Mouse (Mus musculus) bone marrow, adult 2 months (tissue): ENCODE data around the gene Rtn3. TPM values are rescaled to one million over a fixed set of nuclear protein-coding genes. Genes with fewer than 3 reads are reported as not detected.
"Not testable (repeated sequence)": the region's sequence is repeated elsewhere in the genome, so short reads cannot be mapped to it uniquely, and the experiment has no call there.

ENCODE experiments used
- H3K27ac ChIP-seq: fragments of 200-500 bp; 2 replicates; pipeline ENCODE4 v1.5.1; 2012; ENCODE audit warnings: low read depth, mild to moderate bottlenecking, control low read depth, inconsistent platforms, low read length; ENCODE audit not compliant: control insufficient read depth, poor library complexity, insufficient read depth
- H3K4me1 ChIP-seq: fragments of 200-500 bp; 2 replicates; pipeline ENCODE4 v1.6.1; 2011; ENCODE audit warnings: low read length; ENCODE audit not compliant: control insufficient read depth, insufficient read depth
- H3K4me3 ChIP-seq: fragments of 200-500 bp; replicated peaks from 2 replicates; pipeline ENCODE3; 2011; ENCODE audit warnings: mild to moderate bottlenecking, low read depth, low read length, control low read depth; ENCODE audit not compliant: control insufficient read depth
- CTCF ChIP-seq: fragments of 200-500 bp; IDR thresholded peaks from 2 replicates; pipeline ENCODE4 v1.5.1; 2011; ENCODE audit warnings: low read length, control low read depth; ENCODE audit not compliant: control insufficient read depth, insufficient read depth
- POLR2A ChIP-seq: fragments of 200-500 bp; IDR thresholded peaks from 2 replicates; pipeline ENCODE4 v1.6.1; 2011; ENCODE audit warnings: low read depth, mild to moderate bottlenecking, control low read depth, low read length, borderline replicate concordance; ENCODE audit not compliant: control insufficient read depth
- WGBS: fragments of 180-500 bp; shearing (Covaris S2); methylation state at CpG from one replicate; pipeline ENCODE4 v1.1.7; 2018; 5-methylcytosine and 5-hydroxymethylcytosine counted together
- polyA plus RNA-seq: library from polyadenylated mRNA; stranded (reverse); fragments of >200 nt; gene quantifications from 2 replicates; pipeline ENCODE4 v1.2.4, GENCODE M21; 2011; ENCODE audit warnings: low replicate concordance; ENCODE audit not compliant: missing spikeins, insufficient read depth, insufficient read length

The Rtn3 gene
- polyA plus RNA-seq, 1 experiment, result 78.4 TPM

DNA sequence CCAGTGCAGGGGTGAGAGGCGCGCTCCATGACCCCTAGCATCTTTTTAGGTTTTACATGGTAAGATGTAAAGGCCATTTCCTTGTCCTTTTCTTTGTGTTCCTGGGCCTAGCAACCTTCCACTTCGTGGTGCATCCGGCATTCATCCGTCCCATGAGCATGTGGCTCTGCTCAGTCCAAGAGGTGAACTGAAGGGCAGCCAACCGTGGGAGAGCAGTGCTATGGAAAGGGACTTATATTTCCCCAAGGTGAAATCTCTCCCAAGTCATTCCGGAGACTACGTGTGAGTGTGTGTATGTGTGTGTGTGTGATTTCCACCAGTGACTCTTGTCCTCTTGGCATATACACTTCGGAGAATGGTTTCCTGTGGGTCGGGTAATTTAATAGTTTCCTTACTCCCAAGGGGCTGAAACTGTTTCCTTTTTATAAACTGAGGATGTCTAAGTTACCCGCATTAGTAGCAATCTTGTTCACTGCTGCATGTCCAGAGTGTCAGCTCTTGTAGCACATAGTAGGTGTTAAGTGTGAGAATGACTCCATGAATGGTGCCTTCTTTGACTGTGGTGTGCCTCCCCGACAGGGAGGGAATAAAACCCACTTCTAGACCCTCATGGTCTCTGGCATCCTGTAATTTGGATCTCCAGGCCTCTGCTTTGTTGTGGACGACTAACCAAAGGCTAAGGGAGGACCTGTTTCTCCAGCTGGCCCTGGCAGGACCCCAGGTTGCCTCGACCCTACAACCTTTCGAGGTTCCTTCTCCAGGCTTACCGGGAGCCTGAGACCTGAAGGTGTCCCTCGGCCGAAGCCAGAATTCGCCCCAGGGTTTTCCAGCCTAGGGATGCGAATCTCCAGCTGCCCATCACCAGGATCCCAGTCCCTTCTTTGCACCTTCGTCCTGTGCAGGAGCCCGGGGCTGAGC lies 66.9 kb downstream of the Rtn3 start:
- H3K4me3 ChIP-seq, result no peak overlapping the region
- TF ChIP-seq CTCF (no peak), POLR2A (no peak)
- no peaks in the 10 kb centered on the region; the same call in 1 of the 2 replicates for H3K4me1 ChIP-seq
- no peak overlapping the region for H3K27ac ChIP-seq
- 51% methylated on average over 22 of the region's 22 CpGs for WGBS

DNA sequence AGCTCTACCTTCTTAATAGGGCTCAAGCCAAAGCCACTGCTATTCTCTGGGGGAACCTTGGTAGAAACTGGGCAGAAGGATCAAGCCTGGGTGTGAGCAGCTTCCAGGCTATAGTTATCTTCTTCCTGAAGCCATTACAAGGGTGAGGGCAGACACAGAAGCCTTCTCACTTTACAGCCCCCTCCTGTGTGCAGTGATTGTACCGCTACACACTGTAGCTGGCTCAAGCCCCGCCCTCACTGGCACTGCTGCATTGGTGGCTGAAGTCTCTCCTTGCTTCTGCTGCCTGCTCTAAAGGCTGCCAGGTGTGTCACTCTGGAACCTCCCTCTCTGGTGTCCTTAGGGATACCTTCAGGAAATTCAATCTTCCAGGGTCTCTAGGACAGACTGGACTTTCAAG lies 70.7 kb downstream of the Rtn3 start:
- 69% methylated on average over 2 of the region's 2 CpGs for WGBS
- TF ChIP-seq POLR2A, result no peak
- TF ChIP-seq CTCF, result no peak
- H3K4me1 ChIP-seq, result no peaks in the 10 kb centered on the region
- no peak overlapping the region for H3K4me3 ChIP-seq
- H3K27ac ChIP-seq, result no peak overlapping the region

DNA sequence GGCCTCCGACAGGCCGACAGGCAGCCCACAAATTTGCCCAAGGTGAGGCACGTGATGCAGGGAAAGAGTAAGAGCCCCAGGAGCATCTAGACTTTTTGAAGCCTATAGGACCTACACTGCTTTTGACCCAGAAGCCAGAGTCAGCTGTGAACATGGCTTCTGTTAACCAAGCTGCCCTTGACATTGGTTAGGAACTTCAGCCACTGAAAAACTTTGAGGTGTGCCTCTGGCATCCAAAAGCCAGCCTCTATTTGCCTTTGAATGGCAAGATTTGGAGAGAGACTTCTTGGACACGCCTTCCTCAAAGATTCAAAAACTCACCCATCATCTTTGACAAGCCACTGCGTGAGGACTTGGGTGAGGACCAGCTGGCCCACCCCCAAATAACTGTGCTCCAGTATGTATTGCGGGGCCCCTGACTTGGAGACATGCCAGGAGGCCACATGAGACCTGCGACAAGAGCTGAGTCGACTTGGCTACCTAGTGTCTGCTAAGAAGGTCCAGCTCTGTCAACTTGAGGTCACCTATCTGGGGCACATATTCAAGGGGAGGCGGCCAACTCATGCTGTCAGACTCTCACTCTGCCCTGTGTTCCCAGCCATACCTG lies 78.4 kb downstream of the Rtn3 start:
- 60% methylated on average over 9 of the region's 9 CpGs for WGBS
- no peak for TF ChIP-seq POLR2A
- no peak for TF ChIP-seq CTCF
- no peak overlapping the region for H3K4me3 ChIP-seq
- no peak overlapping the region for H3K27ac ChIP-seq
- H3K4me1 ChIP-seq, result no peaks in the 10 kb centered on the region

DNA sequence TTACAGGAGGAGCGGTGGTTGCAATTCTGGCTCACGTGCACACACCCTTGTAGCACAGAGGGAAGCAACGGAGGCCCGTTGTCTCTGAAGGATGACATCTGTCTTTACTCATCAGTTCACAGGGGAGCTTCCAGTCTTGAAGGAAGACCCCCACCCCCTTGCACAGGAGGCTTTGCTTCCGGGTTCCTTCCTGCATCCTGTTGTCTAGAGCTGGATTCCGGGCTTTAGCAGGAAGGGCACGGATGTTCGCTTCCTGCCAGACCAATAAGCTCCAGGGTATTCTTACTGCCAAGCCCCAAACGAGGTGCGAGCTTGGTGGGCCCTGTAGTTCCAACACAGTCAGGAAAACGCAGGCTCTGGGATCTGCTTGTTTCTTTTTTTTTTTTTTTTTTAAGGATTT lies 82.4 kb downstream of the Rtn3 start:
- no peak overlapping the region for H3K27ac ChIP-seq
- TF ChIP-seq CTCF (no peak), POLR2A (no peak)
- no peak overlapping the region for H3K4me3 ChIP-seq
- WGBS, result 60% methylated on average over 11 of the region's 11 CpGs
- no peaks in the 10 kb centered on the region for H3K4me1 ChIP-seq

GRCm38 (mm10) chr19:7398898-7399297 lies 84.2 kb downstream of the Rtn3 start:
- WGBS, result 53% methylated on average over 24 of the region's 24 CpGs
- not testable (repeated sequence) for H3K4me3 ChIP-seq

DNA sequence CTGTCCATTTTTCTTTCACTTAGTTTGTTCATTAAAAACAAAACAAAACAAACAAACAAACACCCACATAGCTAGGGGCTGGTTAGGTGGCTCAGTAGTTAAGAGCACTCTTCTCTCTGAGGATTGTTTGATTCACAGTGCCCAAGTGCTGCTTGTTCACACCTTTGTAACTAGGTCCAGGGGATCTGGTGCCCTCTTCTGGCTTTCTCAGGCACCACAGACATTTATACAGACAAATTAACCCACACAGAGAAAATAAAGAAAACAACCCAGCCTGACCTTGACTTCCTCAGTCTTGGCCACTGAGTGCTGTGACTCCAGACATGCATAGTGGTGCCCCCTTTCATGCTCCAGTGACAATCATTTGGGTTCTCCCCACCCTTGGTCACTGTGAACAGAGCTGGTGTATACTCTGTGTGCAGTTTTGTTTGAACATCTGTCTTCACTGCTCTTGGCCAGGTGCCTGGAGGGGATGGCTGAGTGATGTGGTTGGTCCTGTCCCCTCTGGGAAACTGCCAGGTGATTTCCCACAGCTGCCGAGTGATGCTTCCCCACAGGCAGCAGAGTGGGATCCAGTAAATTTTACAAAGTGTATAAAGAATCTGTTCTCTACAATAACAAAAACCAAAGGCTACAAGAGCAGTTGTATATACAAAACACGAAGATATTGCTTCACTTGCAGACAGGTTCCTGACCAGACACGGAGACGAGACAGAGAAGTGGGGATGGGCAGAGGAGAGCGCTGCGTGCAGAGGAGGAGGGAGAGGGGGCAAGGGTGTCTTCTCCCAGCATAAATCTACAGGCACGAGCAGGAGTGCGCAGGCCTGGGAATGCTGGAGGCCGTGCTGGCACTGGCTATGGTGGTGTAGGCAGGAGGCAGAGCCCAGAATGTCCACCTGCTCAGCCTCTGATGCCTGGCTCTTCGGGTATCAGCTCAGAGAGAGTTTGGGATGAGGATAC lies 85.9 kb downstream of the Rtn3 start:
- H3K27ac ChIP-seq, H3K4me3 ChIP-seq, H3K4me1 ChIP-seq: not testable (repeated sequence)
- TF ChIP-seq CTCF, result 0 out of 2 replicates have a peak, but pooled peaks have one; percentile 11
- 70% methylated on average over 10 of the region's 10 CpGs for WGBS

More at GRCm38 (mm10) chr19:7398898-7399297, 84.2 kb downstream of the Rtn3 start:
- not testable (repeated sequence) for H3K4me1 ChIP-seq, H3K27ac ChIP-seq

- WGBS, result 80% methylated on average over 6 of the region's 6 CpGs
Observed at GRCm38 (mm10) chr19:7388488-7388887, 94.6 kb downstream of the Rtn3 start.

DNA sequence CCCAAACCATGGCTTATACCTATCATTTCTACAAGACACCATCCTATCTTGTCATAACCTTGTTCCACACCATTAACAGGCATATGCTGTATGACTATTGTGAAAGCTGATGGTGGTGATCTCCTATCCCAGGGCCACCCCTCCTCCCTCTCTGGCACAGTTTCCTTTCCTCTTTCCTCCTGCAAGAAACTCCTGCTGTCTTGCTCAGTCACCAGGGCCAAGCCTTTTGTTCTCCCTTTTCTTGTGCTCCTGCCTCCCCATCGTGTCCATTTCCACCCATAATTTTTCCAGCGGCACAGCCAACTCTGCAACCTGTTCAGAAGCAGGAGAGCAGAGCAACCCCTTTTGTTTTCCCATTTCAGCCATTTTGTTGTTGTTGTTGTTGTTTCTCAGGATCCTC lies 97.0 kb downstream of the Rtn3 start:
- Histone ChIP-seq H3K4me3 (no peak overlapping the region), H3K27ac (no peak overlapping the region), H3K4me1 (no peaks in the 10 kb centered on the region; the same call in 1 of the 2 replicates)
- WGBS, result 64% methylated on average over 2 of the region's 2 CpGs
- TF ChIP-seq POLR2A (no peak), CTCF (no peak)

More at GRCm38 (mm10) chr19:7388488-7388887, 94.6 kb downstream of the Rtn3 start:
- no peak overlapping the region for H3K4me3 ChIP-seq
- H3K27ac ChIP-seq, result no peak overlapping the region
- no peak for TF ChIP-seq POLR2A
- TF ChIP-seq CTCF, result no peak
- no peaks in the 10 kb centered on the region for H3K4me1 ChIP-seq
